Mouse (Mus musculus): ENCODE measurements around the gene Srrm1. TPM values are rescaled to one million over a fixed set of nuclear protein-coding genes. Genes with fewer than 3 reads are reported as not detected.
"Not testable (repeated sequence)": the region's sequence is repeated elsewhere in the genome, so short reads cannot be mapped to it uniquely, and the experiment has no call there.

Srrm1 gene
- polyA plus RNA-seq, 1 experiment from 2014 or later, result 151 TPM

- under 1% methylated on average over 6 of the region's 6 CpGs for WGBS
- H3K4me1 ChIP-seq (ENCODE audit: control insufficient read depth, insufficient read depth, low read depth, low read length), result peaks cover 5% of the 10 kb centered on the region
Observed at GRCm38 (mm10) chr4:135358736-135359135, 5.6 kb upstream of the Srrm1 start.

GRCm38 (mm10) chr4:135357221-135357920, 4.2 kb upstream of the Srrm1 start:
- ATAC-seq, result no peak
- Histone ChIP-seq H3K9me3 (ENCODE audit: control insufficient read depth, low read length) (no peaks in the 10 kb centered on the region), H3K4me2 (ENCODE audit: low read length) (no peak overlapping the region), H3K9ac (ENCODE audit: low read depth, low read length) (no peak overlapping the region), H3K36me3 (ENCODE audit: control insufficient read depth, insufficient read depth, low read length) (no peaks in the 10 kb centered on the region), H3K27me3 (replicated peaks; ENCODE audit: control insufficient read depth, insufficient read depth, low read length) (no peaks in the 10 kb centered on the region), H3K27ac (ENCODE audit: low read depth, low read length) (no peak overlapping the region), H3K4me3 (ENCODE audit: low read length) (no peak overlapping the region), H3K4me1 (ENCODE audit: control insufficient read depth, insufficient read depth, low read depth, low read length) (peaks cover 5% of the 10 kb centered on the region)
- 85% methylated on average over 12 of the region's 12 CpGs for WGBS

More at GRCm38 (mm10) chr4:135358736-135359135, 5.6 kb upstream of the Srrm1 start:
- no peak overlapping the region for H3K4me3 ChIP-seq (ENCODE audit: low read length)
- H3K4me2 ChIP-seq (ENCODE audit: low read length), result no peak overlapping the region
- H3K27ac ChIP-seq (ENCODE audit: low read depth, low read length), result no peak overlapping the region
- ATAC-seq, result no peak
- H3K9ac ChIP-seq (ENCODE audit: low read depth, low read length), result no peak overlapping the region
- H3K9me3 ChIP-seq (ENCODE audit: control insufficient read depth, low read length), result no peaks in the 10 kb centered on the region
- H3K36me3 ChIP-seq (ENCODE audit: control insufficient read depth, insufficient read depth, low read length), result no peaks in the 10 kb centered on the region
- no peaks in the 10 kb centered on the region for H3K27me3 ChIP-seq (replicated peaks; ENCODE audit: control insufficient read depth, insufficient read depth, low read length)

- Histone ChIP-seq H3K4me2 (ENCODE audit: low read length) (no peak overlapping the region), H3K9ac (ENCODE audit: low read depth, low read length) (no peak overlapping the region), H3K4me3 (ENCODE audit: low read length) (no peak overlapping the region), H3K4me1 (ENCODE audit: control insufficient read depth, insufficient read depth, low read depth, low read length) (peaks cover 14% of the 10 kb centered on the region), H3K27me3 (replicated peaks; ENCODE audit: control insufficient read depth, insufficient read depth, low read length) (no peaks in the 10 kb centered on the region), H3K36me3 (ENCODE audit: control insufficient read depth, insufficient read depth, low read length) (no peaks in the 10 kb centered on the region), H3K27ac (ENCODE audit: low read depth, low read length) (no peak overlapping the region), H3K9me3 (ENCODE audit: control insufficient read depth, low read length) (no peaks in the 10 kb centered on the region)
- WGBS, result 84% methylated on average over 9 of the region's 9 CpGs
- no peak for ATAC-seq
Observed at GRCm38 (mm10) chr4:135355886-135356550, 2.9 kb upstream of the Srrm1 start.

- not testable (repeated sequence) for H3K27me3 ChIP-seq (replicated peaks; ENCODE audit: control insufficient read depth, insufficient read depth, low read length); H3K27ac ChIP-seq (ENCODE audit: low read depth, low read length); H3K9me3 ChIP-seq (ENCODE audit: control insufficient read depth, low read length); H3K9ac ChIP-seq (ENCODE audit: low read depth, low read length); H3K36me3 ChIP-seq (ENCODE audit: control insufficient read depth, insufficient read depth, low read length); ATAC-seq; H3K4me3 ChIP-seq (ENCODE audit: low read length); H3K4me2 ChIP-seq (ENCODE audit: low read length)
- peaks cover 14% of the 10 kb centered on the region for H3K4me1 ChIP-seq (ENCODE audit: control insufficient read depth, insufficient read depth, low read depth, low read length)
Observed at GRCm38 (mm10) chr4:135354751-135355150, 1.6 kb upstream of the Srrm1 start.

- H3K4me2 ChIP-seq (ENCODE audit: low read length), result peak overlapping the region; percentile 53
- H3K4me3 ChIP-seq (ENCODE audit: low read length), result peak overlapping the region; percentile 49
- WGBS, result 20% methylated on average over 12 of the region's 12 CpGs
- no peaks in the 10 kb centered on the region for H3K27me3 ChIP-seq (replicated peaks; ENCODE audit: control insufficient read depth, insufficient read depth, low read length)
- H3K36me3 ChIP-seq (ENCODE audit: control insufficient read depth, insufficient read depth, low read length), result no peaks in the 10 kb centered on the region
- no peaks in the 10 kb centered on the region for H3K9me3 ChIP-seq (ENCODE audit: control insufficient read depth, low read length)
- peaks cover 14% of the 10 kb centered on the region for H3K4me1 ChIP-seq (ENCODE audit: control insufficient read depth, insufficient read depth, low read depth, low read length)
- H3K9ac ChIP-seq (ENCODE audit: low read depth, low read length), result peak overlapping the region; percentile 58
- H3K27ac ChIP-seq (ENCODE audit: low read depth, low read length), result peak overlapping the region; percentile 92
- ATAC-seq, result no peak
Observed at GRCm38 (mm10) chr4:135353794-135354450, 801 bp upstream of the Srrm1 start.

GRCm38 (mm10) chr4:135352326-135353065, 625 bp downstream of the Srrm1 start:
- H3K4me2 ChIP-seq (ENCODE audit: low read length), result peak overlapping the region; percentile 94
- H3K4me3 ChIP-seq (ENCODE audit: low read length), result peak overlapping the region; percentile 65
- H3K36me3 ChIP-seq (ENCODE audit: control insufficient read depth, insufficient read depth, low read length), result no peaks in the 10 kb centered on the region
- H3K4me1 ChIP-seq (ENCODE audit: control insufficient read depth, insufficient read depth, low read depth, low read length), result peaks cover 14% of the 10 kb centered on the region
- ATAC-seq, result peak; percentile 50; the same call in 1 of the 2 replicates
- under 1% methylated on average over 67 of the region's 67 CpGs for WGBS
- peak overlapping the region; percentile 90 for H3K27ac ChIP-seq (ENCODE audit: low read depth, low read length)
- no peaks in the 10 kb centered on the region for H3K9me3 ChIP-seq (ENCODE audit: control insufficient read depth, low read length)
- H3K27me3 ChIP-seq (replicated peaks; ENCODE audit: control insufficient read depth, insufficient read depth, low read length), result no peaks in the 10 kb centered on the region
- H3K9ac ChIP-seq (ENCODE audit: low read depth, low read length), result peak overlapping the region; percentile 81

GRCm38 (mm10) chr4:135337376-135337942, 15.7 kb downstream of the Srrm1 start:
- no peaks in the 10 kb centered on the region for H3K4me1 ChIP-seq (ENCODE audit: control insufficient read depth, insufficient read depth, low read depth, low read length)
- H3K9me3 ChIP-seq (ENCODE audit: control insufficient read depth, low read length), result no peaks in the 10 kb centered on the region
- ATAC-seq, result no peak
- H3K4me2 ChIP-seq (ENCODE audit: low read length), result no peak overlapping the region
- H3K27ac ChIP-seq (ENCODE audit: low read depth, low read length), result no peak overlapping the region
- peaks cover 68% of the 10 kb centered on the region for H3K36me3 ChIP-seq (ENCODE audit: control insufficient read depth, insufficient read depth, low read length)
- H3K9ac ChIP-seq (ENCODE audit: low read depth, low read length), result no peak overlapping the region
- WGBS, result 78% methylated on average over 14 of the region's 14 CpGs
- H3K27me3 ChIP-seq (replicated peaks; ENCODE audit: control insufficient read depth, insufficient read depth, low read length), result no peaks in the 10 kb centered on the region
- no peak overlapping the region for H3K4me3 ChIP-seq (ENCODE audit: low read length)

- Histone ChIP-seq H3K9ac (ENCODE audit: low read depth, low read length) (no peak overlapping the region), H3K27ac (ENCODE audit: low read depth, low read length) (no peak overlapping the region), H3K4me2 (ENCODE audit: low read length) (no peak overlapping the region), H3K9me3 (ENCODE audit: control insufficient read depth, low read length) (no peaks in the 10 kb centered on the region), H3K36me3 (ENCODE audit: control insufficient read depth, insufficient read depth, low read length) (peaks cover 68% of the 10 kb centered on the region), H3K4me1 (ENCODE audit: control insufficient read depth, insufficient read depth, low read depth, low read length) (no peaks in the 10 kb centered on the region), H3K27me3 (replicated peaks; ENCODE audit: control insufficient read depth, insufficient read depth, low read length) (no peaks in the 10 kb centered on the region), H3K4me3 (ENCODE audit: low read length) (no peak overlapping the region)
- ATAC-seq, result no peak
- 92% methylated on average over 3 of the region's 3 CpGs for WGBS
Observed at GRCm38 (mm10) chr4:135336023-135336357, 17.1 kb downstream of the Srrm1 start.
